Mouse (Mus musculus) stomach, embryonic 14.5 days (tissue): ENCODE measurements around the gene 1110012L19Rik. TPM values are rescaled to one million over a fixed set of nuclear protein-coding genes. Genes with fewer than 3 reads are reported as not detected.
"Not testable (repeated sequence)": the region's sequence is repeated elsewhere in the genome, so short reads cannot be mapped to it uniquely, and the experiment has no call there.

Experiments used
- ATAC-seq: fragments of 200-750 bp; cut with Nextera tagmentation; 2 replicates; pipeline ENCODE4 v1.8.0; 2017; ENCODE audit warnings: low read depth, moderate TSS enrichment; ENCODE audit not compliant: insufficient number of reproducible peaks, insufficient read depth, low FRiP score
- H3K27ac ChIP-seq: fragments of 300-500 bp; sonication (generic); 2 replicates; pipeline ENCODE4 v1.5.1; 2014; ENCODE audit warnings: mild to moderate bottlenecking, low read length, moderate library complexity, mixed read lengths
- H3K27me3 ChIP-seq: fragments of 300-500 bp; sonication (generic); 2 replicates; pipeline ENCODE4 v1.6.1; 2014; ENCODE audit warnings: low read length, control low read depth, mixed read lengths; ENCODE audit not compliant: control insufficient read depth, insufficient read depth
- H3K36me3 ChIP-seq: fragments of 300-500 bp; sonication (generic); 2 replicates; pipeline ENCODE4 v1.6.1; 2014; ENCODE audit warnings: mild to moderate bottlenecking, control low read depth, low read length, moderate library complexity, mixed read lengths; ENCODE audit not compliant: control insufficient read depth, insufficient read depth
- H3K4me1 ChIP-seq: fragments of 300-500 bp; sonication (generic); 2 replicates; pipeline ENCODE4 v1.6.1; 2014; ENCODE audit warnings: low read length, control low read depth, mixed read lengths; ENCODE audit not compliant: control insufficient read depth, insufficient read depth
- H3K4me2 ChIP-seq: fragments of 300-500 bp; sonication (generic); replicated peaks from 2 replicates; pipeline ENCODE4 v1.6.1; 2014; ENCODE audit warnings: low read depth, low read length, control low read depth
- H3K4me3 ChIP-seq: fragments of 300-500 bp; sonication (generic); 2 replicates; pipeline ENCODE4 v1.5.1; 2014; ENCODE audit warnings: low read depth, low read length, control low read depth
- H3K9ac ChIP-seq: fragments of 300-500 bp; sonication (generic); replicated peaks from 2 replicates; pipeline ENCODE4 v1.6.1; 2014; ENCODE audit warnings: low read depth, mild to moderate bottlenecking, control low read depth, low read length, moderate library complexity, mixed read lengths
- H3K9me3 ChIP-seq: fragments of 300-500 bp; sonication (generic); 2 replicates; pipeline ENCODE4 v1.6.1; 2016; ENCODE audit warnings: low read depth, low read length, control low read depth; ENCODE audit not compliant: control insufficient read depth
- WGBS: fragments of 180-500 bp; shearing (Covaris S2); extraction: QIAGEN DNeasy Blood & Tissue Kit; methylation state at CpG from one replicate; pipeline ENCODE4 v1.1.7; 2014; 5-methylcytosine and 5-hydroxymethylcytosine counted together
- polyA plus RNA-seq: library from polyadenylated mRNA; unstranded; fragments of >200 nt; fragmentation: Nextera tagmentation; extraction: Ambion mirVana; gene quantifications from 2 replicates; pipeline ENCODE4 v1.2.1, GENCODE M21; 2014

Gene 1110012L19Rik
- polyA plus RNA-seq: 33.5 and 37.2 TPM in 2 replicates

GRCm38 (mm10) chrX:70385276-70385961 is at the start of gene 1110012L19Rik:
Gene 1110012L19Rik, plus strand, starts transcription at chrX:70385877.
- Histone ChIP-seq H3K27me3 (no peaks in the 10 kb centered on the region), H3K9me3 (no peaks in the 10 kb centered on the region), H3K4me2 (peak within 1 kb of the TSS; percentile 46), H3K4me3 (peak within 1 kb of the TSS; percentile 44), H3K36me3 (no peaks in the 10 kb centered on the region), H3K27ac (peak within 1 kb of the TSS; percentile 80), H3K4me1 (no peaks in the 10 kb centered on the region), H3K9ac (peak within 1 kb of the TSS; percentile 28)
- ATAC-seq: peak; percentile 89
- 22% methylated on average over 22 of the region's 22 CpGs for WGBS

GRCm38 (mm10) chrX:70362985-70363384 is 22.7 kb upstream of the 1110012L19Rik start:
- H3K4me3 ChIP-seq: no peak overlapping the region
- no peaks in the 10 kb centered on the region for H3K4me1 ChIP-seq
- no peak overlapping the region for H3K9ac ChIP-seq
- no peaks in the 10 kb centered on the region for H3K36me3 ChIP-seq
- H3K27me3 ChIP-seq: no peaks in the 10 kb centered on the region
- H3K27ac ChIP-seq: no peak overlapping the region
- H3K9me3 ChIP-seq: no peaks in the 10 kb centered on the region
- H3K4me2 ChIP-seq: no peak overlapping the region
- ATAC-seq: no peak
- WGBS: 84% methylated on average over 7 of the region's 7 CpGs

- WGBS: 90% methylated on average over 5 of the region's 5 CpGs
- Histone ChIP-seq H3K27me3 (no peaks in the 10 kb centered on the region), H3K9me3 (no peaks in the 10 kb centered on the region), H3K36me3 (no peaks in the 10 kb centered on the region), H3K4me3 (no peak overlapping the region), H3K27ac (no peak overlapping the region), H3K4me2 (0 out of 2 replicates have a peak overlapping the region, but pooled peaks have one; percentile 38), H3K9ac (no peak overlapping the region), H3K4me1 (no peaks in the 10 kb centered on the region)
- ATAC-seq: no peak
These were observed 22.2 kb upstream of the 1110012L19Rik start for GRCm38 (mm10) chrX:70363446-70363845.

- no peaks in the 10 kb centered on the region for H3K36me3 ChIP-seq
- peak overlapping the region; percentile 14; the same call in 1 of the 2 replicates for H3K9ac ChIP-seq
- H3K27me3 ChIP-seq: no peaks in the 10 kb centered on the region
- peak overlapping the region; percentile 38 for H3K4me2 ChIP-seq
- WGBS: 71% methylated on average over 1 of the region's 1 CpGs
- no peaks in the 10 kb centered on the region for H3K4me1 ChIP-seq
- peak overlapping the region; percentile 41 for H3K4me3 ChIP-seq
- no peak for ATAC-seq
- H3K9me3 ChIP-seq: no peaks in the 10 kb centered on the region
- no peak overlapping the region for H3K27ac ChIP-seq
These were observed 21.5 kb upstream of the 1110012L19Rik start for GRCm38 (mm10) chrX:70364202-70364601.

GRCm38 (mm10) chrX:70364661-70365613 is 20.7 kb upstream of the 1110012L19Rik start, which contains the start of gene Ids:
Gene Ids, minus strand, starts transcription at chrX:70365084.
- no peaks in the 10 kb centered on the region for H3K4me1 ChIP-seq
- no peak within 1 kb of the TSS; the same call in 1 of the 2 replicates for H3K27ac ChIP-seq
- no peaks in the 10 kb centered on the region for H3K9me3 ChIP-seq
- H3K4me3 ChIP-seq: peak within 1 kb of the TSS; percentile 41
- WGBS: 23% methylated on average over 44 of the region's 45 CpGs
- no peaks in the 10 kb centered on the region for H3K36me3 ChIP-seq
- peak within 1 kb of the TSS; percentile 14; the same call in 1 of the 2 replicates for H3K9ac ChIP-seq
- H3K4me2 ChIP-seq: peak within 1 kb of the TSS; percentile 38
- H3K27me3 ChIP-seq: no peaks in the 10 kb centered on the region
- ATAC-seq: peak; percentile 91

- not testable (repeated sequence) for H3K4me2 ChIP-seq, H3K27ac ChIP-seq, H3K36me3 ChIP-seq, H3K27me3 ChIP-seq, H3K9me3 ChIP-seq, ATAC-seq, H3K9ac ChIP-seq, H3K4me3 ChIP-seq, H3K4me1 ChIP-seq
- 56% methylated on average over 1 of the region's 6 CpGs for WGBS
These were observed 15.9 kb upstream of the 1110012L19Rik start for GRCm38 (mm10) chrX:70369758-70370157.

- ATAC-seq: not testable (repeated sequence)
These were observed 11.1 kb upstream of the 1110012L19Rik start for GRCm38 (mm10) chrX:70374469-70375110.

GRCm38 (mm10) chrX:70384917-70385275 is 781 bp upstream of the 1110012L19Rik start:
- Histone ChIP-seq H3K9ac (no peak overlapping the region), H3K4me1 (no peaks in the 10 kb centered on the region), H3K27ac (peak overlapping the region; percentile 80; the same call in 1 of the 2 replicates), H3K4me3 (peak overlapping the region; percentile 44), H3K36me3 (no peaks in the 10 kb centered on the region), H3K4me2 (peak overlapping the region; percentile 32), H3K27me3 (no peaks in the 10 kb centered on the region), H3K9me3 (no peaks in the 10 kb centered on the region)
- ATAC-seq: no peak; the same call in 1 of the 2 replicates
- 48% methylated on average over 3 of the region's 3 CpGs for WGBS

More at GRCm38 (mm10) chrX:70374469-70375110, 11.1 kb upstream of the 1110012L19Rik start:
- H3K9ac ChIP-seq, H3K9me3 ChIP-seq, H3K4me1 ChIP-seq, H3K36me3 ChIP-seq, H3K4me3 ChIP-seq, H3K27ac ChIP-seq, H3K4me2 ChIP-seq, H3K27me3 ChIP-seq: not testable (repeated sequence)
- 56% methylated on average over 6 of the region's 6 CpGs for WGBS
